Mouse (Mus musculus): Measurements from ENCODE around the gene Kcnn4. TPM values are rescaled to one million over a fixed set of nuclear protein-coding genes. Genes with fewer than 3 reads are reported as not detected.

The Kcnn4 gene
- total RNA-seq, 4 experiments from 2014 or later, result 0.70 to 2.0 (median 1.2) TPM

- no peak for DNase-seq
Measured at GRCm38 (mm10) chr7:24427168-24427567, 57.1 kb downstream of the Kcnn4 start.

- DNase-seq, result no peak
Measured at GRCm38 (mm10) chr7:24428725-24429124, 58.7 kb downstream of the Kcnn4 start.

- no peak for DNase-seq
Measured at GRCm38 (mm10) chr7:24429413-24430112, 59.5 kb downstream of the Kcnn4 start.

- no peak for DNase-seq
Measured at GRCm38 (mm10) chr7:24430551-24431345, 60.7 kb downstream of the Kcnn4 start.

DNA sequence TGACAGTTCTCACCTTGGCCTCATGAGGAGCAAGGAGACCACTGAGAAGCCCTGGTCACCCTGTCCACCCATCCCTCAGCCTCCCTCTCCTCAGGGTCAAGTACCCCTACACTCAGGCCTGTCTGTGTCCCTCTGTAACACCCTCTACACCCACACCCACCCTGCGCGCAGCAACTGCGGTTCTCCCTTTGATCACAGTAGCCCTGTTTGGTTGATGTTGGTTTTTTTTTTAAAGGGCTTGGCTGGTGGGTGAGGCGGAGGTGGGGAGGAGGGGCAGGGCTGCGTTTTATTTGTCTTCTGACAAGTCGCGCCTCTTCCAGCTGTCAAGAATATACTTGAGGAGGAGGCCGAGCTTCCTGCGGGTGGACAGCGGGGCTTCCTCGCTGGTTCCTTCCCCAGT is 61.6 kb downstream of the Kcnn4 start:
- DNase-seq, result no peak

GRCm38 (mm10) chr7:24435305-24435704 is 65.2 kb downstream of the Kcnn4 start:
- no peak for DNase-seq

Small RNA genes within 50 kb of the gene (microRNA-seq; reads per million reads assigned to microRNA genes)
- gene Gm27592, result 0 reads per million in 2 experiments

Other genes starting within 250 kb of the Kcnn4 start
- 10 to 100 TPM in 3 of 4 experiments, 1 to 10 TPM in 1; 7.8 to 13.9 (median 11.4) TPM for gene Zfp235, start 236.1 kb upstream of the Kcnn4 start, total RNA-seq (2022)
- under 1 TPM; 0.28 to 0.56 (median 0.44) TPM for gene Zfp114, start 195.2 kb upstream of the Kcnn4 start, total RNA-seq (2022)
- 10 to 100 TPM in 3 of 4 experiments, 1 to 10 TPM in 1; 8.4 to 13.1 (median 12.2) TPM for gene Zfp111, start 158.8 kb upstream of the Kcnn4 start, total RNA-seq (2022)
- gene Zfp109, start 132.7 kb upstream of the Kcnn4 start, total RNA-seq (2022), result 1 to 10 TPM; 4.0 to 4.8 (median 4.3) TPM
- 1 to 10 TPM; 2.9 to 5.6 (median 4.1) TPM for gene Zfp108, start 115.5 kb upstream of the Kcnn4 start, total RNA-seq (2022)
- gene Zfp93, start 99.8 kb upstream of the Kcnn4 start, total RNA-seq (2022), result 1 to 10 TPM; 4.4 to 9.0 (median 5.8) TPM
- 10 to 100 TPM in 3 of 4 experiments, 1 to 10 TPM in 1; 7.9 to 19.1 (median 13.4) TPM for gene Zfp61, start 69.0 kb upstream of the Kcnn4 start, total RNA-seq (2022)
- gene Zfp94, start 53.6 kb upstream of the Kcnn4 start, total RNA-seq (2022), result 10 to 100 TPM in 1 of 4 experiments, 1 to 10 TPM in 3; 4.8 to 10.1 (median 7.0) TPM
- gene Tescl, start 36.3 kb upstream of the Kcnn4 start, total RNA-seq (2022), result under 1 TPM in 1 of 4 experiments, not detected in 3; 0.70 TPM
- not detected for gene Lypd5, start 21.1 kb upstream of the Kcnn4 start, total RNA-seq (2022)
- 10 to 100 TPM; 20.2 to 39.0 (median 25.9) TPM for gene Smg9, start 29.4 kb downstream of the Kcnn4 start, total RNA-seq (2022)
- not detected for gene Irgc1, start 82.0 kb downstream of the Kcnn4 start, total RNA-seq (2022)
- 10 to 100 TPM in 3 of 4 experiments, 1 to 10 TPM in 1; 9.6 to 19.2 (median 10.2) TPM for gene Plaur, start 92.2 kb downstream of the Kcnn4 start, total RNA-seq (2022)
- gene Cadm4, start 111.8 kb downstream of the Kcnn4 start, total RNA-seq (2022), result 1 to 10 TPM; 3.1 to 4.7 (median 4.1) TPM
- gene Zfp428, start 136.7 kb downstream of the Kcnn4 start, total RNA-seq (2022), result 1 to 10 TPM; 4.9 to 7.3 (median 5.6) TPM
- not detected for gene AC161166.1, start 142.2 kb downstream of the Kcnn4 start, total RNA-seq (2022)
- 10 to 100 TPM; 26.7 to 30.9 (median 27.8) TPM for gene Irgq, start 160.4 kb downstream of the Kcnn4 start, total RNA-seq (2022)
- not detected for gene Pinlyp, start 175.9 kb downstream of the Kcnn4 start, total RNA-seq (2022)
- 10 to 100 TPM; 39.2 to 55.5 (median 46.6) TPM for gene Xrcc1, start 176.0 kb downstream of the Kcnn4 start, total RNA-seq (2022)
- 10 to 100 TPM; 32.4 to 44.0 (median 39.1) TPM for gene Ethe1, start 217.3 kb downstream of the Kcnn4 start, total RNA-seq (2022)
- gene Zfp575, start 217.4 kb downstream of the Kcnn4 start, total RNA-seq (2022), result under 1 TPM; 0.20 to 0.59 (median 0.38) TPM
- gene Phldb3, start 240.5 kb downstream of the Kcnn4 start, total RNA-seq (2022), result 10 to 100 TPM in 2 of 4 experiments, 1 to 10 TPM in 2; 6.2 to 12.9 (median 9.9) TPM

Measured in adrenal gland, adult 8-10 months (tissue).